Mouse (Mus musculus) heart, postnatal 36 days (tissue): ENCODE measurements around the gene Inca1. TPM values are rescaled to one million over a fixed set of nuclear protein-coding genes. Genes with fewer than 3 reads are reported as not detected.

ENCODE experiments used
- DNase-seq, 2 experiments: peaks; one replicate each; pipeline ENCODE4 v3.0.0; 2021 to 2022
- intact Hi-C: fragments of 180-260 bp; cut with DNase I; formaldehyde crosslinking; loops from one replicate; pipeline ENCODE4 v1.15.1; 2025
- total RNA-seq, 2 experiments: library from RNA; stranded (reverse); gene quantifications; 2 replicates each; pipeline ENCODE4 v1.2.3; 2021

The Inca1 gene
- 1 to 10 TPM; 4.5 to 6.3 TPM for total RNA-seq

DNA sequence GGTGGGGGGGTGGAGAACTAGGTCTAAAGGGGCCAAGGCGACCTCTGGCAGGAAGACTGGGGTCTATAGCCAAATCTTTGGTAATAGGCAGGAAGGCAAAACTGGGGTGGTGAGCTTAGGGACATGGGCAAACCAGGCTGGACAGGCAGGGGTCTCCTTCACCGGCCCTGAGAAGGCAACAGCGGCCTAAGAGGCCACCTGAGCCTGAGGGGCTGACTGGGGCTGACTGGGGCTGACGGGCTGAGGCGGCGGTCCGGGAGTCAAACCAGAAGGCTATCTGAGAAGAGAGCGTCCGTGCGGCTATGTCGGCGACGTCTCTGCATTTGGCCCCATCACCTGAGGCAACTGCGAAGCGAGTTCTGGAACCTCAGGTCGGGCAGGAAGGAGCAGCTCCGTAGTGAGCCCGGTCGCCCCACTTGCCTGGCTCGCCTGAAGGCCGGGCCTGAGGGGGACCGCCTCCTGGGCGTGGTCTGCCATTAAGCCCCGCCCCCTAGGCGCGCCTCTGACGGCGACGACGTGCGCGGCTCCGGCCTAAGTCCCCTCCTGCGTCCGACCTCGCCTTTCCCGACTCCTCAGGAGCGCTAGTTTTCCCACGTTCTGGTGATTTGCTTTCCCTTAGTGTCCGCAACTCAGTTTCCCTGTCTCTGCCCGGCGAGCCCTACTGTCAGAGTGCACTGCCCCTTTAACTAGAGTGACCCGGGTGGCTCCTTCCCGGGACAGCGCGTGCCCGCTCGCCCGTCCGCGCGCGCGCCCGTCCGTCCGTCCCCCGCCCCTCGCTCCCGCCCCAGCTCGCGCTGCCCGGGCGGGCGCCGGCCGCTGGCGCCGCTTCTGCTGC is at the start of gene Inca1, which contains the start of gene Kif1c:
Gene Inca1 (minus strand): TSS at position 434 of the 835 bp plus-strand sequence.
Gene Kif1c (plus strand): TSS at position 827 of the 835 bp plus-strand sequence.
- DNase-seq, result peak; percentile 98 to 99
- intact Hi-C loops, result loop anchor here (2.0 kb wide), 1 partner anchor 45 kb away; the partner anchor contains the start of gene Pfn1

DNA sequence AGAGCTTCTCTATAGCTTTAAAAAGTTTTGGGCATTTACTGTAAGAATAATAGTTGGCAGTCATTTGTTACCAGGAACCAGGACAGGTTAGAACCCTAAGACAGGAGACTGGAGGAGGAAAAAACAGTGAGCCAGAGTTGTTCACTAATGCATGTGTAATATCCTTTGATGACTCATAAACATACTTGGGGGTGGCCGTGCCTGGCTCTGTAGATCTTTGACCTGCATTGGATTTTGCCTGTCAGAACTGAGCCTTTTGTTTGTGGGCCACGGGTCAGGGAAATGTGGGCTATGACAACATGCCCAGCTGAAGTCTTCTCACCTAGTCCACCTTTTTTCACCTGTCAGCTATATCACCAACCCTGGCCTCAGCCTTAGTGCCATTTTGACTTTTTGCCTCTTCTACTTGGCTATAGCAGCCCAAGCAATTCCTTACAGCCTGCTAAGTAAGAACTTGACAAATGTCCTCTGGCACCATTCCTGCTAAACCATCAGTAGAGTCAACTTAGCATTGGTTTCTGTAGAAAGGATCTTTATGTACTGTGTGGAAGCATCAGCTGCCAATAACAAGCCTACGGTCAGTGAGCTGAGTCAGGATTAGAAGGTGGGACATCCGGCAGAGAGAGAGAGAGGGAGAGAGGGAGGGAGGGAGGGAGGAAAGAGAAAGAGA is 48.1 kb upstream of the Inca1 start:
- no peak for DNase-seq
- intact Hi-C loops, result no loop called here

DNA sequence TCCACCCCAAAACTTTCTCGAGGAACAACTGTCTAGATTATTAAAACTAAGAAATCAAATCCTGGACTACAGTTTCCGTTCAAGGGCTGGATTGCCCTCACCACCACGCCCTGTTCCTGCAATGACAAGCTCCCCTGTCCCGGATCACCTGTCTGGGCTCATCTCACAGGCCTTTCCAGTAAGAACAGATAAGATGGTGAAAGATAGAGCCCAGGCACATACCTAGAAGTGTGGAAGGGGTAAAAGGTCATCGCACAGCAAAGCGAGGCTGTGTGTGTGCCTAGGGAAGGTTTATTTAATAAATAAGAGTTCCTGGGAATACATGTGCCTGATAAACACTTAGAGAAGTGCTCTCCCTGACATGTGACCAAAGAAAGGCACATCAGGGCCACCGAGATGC is 45.7 kb upstream of the Inca1 start:
- DNase-seq, result no peak
- intact Hi-C loops, result no loop called here

DNA sequence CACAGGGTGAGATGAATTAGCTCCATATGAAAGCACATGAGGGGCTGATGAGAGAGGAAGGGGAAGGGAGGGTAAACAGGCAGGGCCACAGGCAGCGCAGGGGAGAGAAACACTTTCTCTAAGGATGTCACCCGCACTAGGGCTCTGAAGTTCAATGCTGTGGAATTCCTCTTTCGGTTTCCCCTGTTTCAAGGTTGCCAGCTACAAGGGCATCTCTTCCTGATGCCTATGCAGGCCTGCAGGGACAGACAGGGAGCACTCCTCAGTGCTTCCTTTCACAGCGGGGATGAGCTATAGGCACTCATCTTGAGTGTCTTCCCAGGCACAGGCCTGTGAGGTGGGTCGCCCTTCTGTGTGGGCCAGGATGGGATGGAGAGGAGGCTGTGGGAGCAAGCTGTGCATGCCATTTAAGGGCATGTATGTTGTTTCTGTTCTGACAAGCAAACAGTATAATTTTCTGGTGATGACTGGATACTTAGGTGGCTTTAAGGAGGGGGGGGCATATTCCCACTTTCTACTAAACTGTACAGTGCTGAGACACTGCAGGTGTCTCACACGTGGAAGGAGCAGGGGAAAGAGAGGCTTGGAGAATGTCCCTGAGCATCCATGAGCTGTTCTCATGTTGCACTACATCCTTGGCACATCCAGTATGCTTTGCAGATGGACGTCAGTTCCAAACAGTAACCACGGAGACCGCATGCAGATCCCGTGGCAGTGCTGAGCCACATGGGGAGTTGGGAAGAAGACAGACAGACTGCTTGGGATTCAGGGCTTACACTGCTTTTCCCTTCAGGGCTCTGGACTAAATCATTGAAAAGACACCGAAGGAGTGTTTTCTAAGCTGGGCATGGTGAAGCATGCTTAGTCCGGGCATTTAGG is 42.9 kb upstream of the Inca1 start:
- no peak for DNase-seq
- intact Hi-C loops, result no loop called here

- intact Hi-C loops, result no loop called here
- DNase-seq, result no peak
These were observed 42.2 kb upstream of the Inca1 start for GRCm38 (mm10) chr11:70742117-70742516.

DNA sequence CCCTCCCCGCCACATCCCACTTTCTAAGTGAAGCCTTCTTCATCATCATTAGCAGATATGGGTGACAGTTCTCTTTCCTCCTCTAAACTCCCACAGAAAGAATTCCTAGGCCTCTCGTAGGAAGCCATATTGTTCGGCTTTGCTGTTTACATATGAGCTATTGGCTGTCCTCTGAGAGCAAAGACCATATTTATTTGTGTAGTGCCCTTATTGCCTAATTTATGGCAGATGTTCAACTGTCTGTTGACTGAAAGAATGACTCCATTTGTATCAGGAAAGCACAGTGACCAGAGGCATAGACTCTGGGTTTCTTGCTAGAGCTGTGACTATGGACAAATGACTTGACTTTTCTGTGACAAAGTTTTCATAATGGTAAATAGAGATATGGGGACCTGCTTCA is 41.6 kb upstream of the Inca1 start:
- DNase-seq, result no peak
- intact Hi-C loops, result no loop called here

DNA sequence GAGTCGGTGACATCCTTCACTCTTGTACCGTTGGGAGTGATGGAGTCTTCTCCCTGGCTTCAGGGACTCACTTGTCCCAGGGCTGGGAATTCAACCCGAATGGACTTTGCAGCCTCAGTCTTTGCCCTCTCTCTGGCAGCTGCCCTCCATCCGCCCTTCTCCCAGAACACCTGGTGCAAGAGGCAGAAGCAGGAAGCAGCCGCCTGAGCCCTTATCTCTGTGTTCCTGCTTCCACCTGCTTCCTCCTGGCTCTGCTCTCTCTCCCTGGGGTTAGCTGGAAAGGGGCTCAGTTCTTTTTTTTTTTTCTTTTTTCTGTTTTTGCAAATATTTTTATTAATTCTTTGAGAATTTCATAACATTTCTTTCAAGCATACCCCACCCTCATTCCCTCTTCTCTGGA is 37.8 kb upstream of the Inca1 start:
- intact Hi-C loops, result no loop called here
- DNase-seq, result no peak

- DNase-seq, result no peak
- intact Hi-C loops, result no loop called here
These were observed 33.3 kb upstream of the Inca1 start for GRCm38 (mm10) chr11:70733256-70733655.

DNA sequence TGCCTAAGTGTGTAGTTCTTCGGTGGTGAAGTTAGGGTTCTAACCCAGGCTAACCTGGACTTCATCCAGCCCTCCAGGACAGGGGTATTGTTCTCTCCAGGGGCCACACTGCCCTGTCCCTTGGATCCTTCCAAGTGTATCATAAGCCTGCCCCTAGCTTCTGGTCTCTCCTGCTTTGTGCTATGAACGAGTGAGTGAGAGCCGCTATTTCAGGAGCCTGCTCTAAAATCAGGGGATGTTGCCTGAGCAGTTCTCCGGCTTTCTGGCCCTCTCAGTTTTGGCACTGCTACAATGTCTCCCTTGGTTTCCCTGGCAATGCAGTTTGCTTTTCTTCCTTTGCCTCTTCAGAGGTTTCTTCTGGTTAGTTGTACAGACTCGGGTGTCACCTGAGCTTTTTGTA is 31.2 kb upstream of the Inca1 start:
- intact Hi-C loops, result no loop called here
- no peak for DNase-seq

- intact Hi-C loops, result no loop called here
- DNase-seq, result no peak
These were observed 30.6 kb upstream of the Inca1 start for GRCm38 (mm10) chr11:70730427-70731038.

DNA sequence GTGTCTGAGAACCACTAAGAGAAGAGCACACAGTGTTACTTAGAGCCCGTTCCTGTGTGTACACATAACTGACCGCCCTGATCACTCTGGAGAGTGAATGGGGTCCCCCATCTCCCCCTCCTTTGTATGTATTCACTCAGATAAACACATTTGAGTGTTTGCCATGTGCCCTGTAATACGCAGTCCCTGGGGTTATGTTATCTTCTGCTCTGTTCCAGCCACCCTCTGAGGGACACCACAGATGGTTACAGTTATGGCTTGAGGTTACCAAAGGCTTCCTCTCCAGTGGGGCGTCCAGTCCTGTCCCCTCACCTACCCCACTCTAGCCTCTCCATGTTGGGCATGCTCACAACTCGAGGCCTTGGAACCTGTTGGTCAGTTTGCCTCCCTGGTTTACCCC is 27.4 kb upstream of the Inca1 start:
- intact Hi-C loops, result no loop called here
- no peak for DNase-seq

DNA sequence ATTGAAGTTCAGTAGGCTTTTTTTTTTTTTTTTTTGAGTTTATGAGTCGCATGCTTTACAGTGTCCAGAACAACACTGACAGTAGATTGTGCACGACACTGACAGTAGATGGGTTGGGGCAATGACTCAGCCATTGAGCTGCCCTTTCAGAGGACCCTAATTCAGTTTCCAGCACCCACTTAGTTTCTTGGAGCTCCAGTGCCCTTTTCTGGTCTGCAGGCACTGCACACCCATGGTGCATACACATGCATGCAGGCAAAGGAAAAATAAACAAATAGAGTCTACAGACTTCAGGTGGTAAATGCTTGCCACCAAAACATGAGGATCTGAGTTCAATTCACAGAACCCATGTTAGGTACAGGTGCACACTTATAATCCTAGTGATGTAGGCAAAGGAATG is 26.6 kb upstream of the Inca1 start:
- intact Hi-C loops, result no loop called here
- no peak for DNase-seq

GRCm38 (mm10) chr11:70724706-70725105 is 24.8 kb upstream of the Inca1 start:
- no peak for DNase-seq
- intact Hi-C loops, result no loop called here

GRCm38 (mm10) chr11:70721072-70721471 is 21.1 kb upstream of the Inca1 start:
- intact Hi-C loops, result no loop called here
- DNase-seq, result no peak

GRCm38 (mm10) chr11:70720567-70720966 is 20.6 kb upstream of the Inca1 start:
- intact Hi-C loops, result no loop called here
- no peak for DNase-seq

DNA sequence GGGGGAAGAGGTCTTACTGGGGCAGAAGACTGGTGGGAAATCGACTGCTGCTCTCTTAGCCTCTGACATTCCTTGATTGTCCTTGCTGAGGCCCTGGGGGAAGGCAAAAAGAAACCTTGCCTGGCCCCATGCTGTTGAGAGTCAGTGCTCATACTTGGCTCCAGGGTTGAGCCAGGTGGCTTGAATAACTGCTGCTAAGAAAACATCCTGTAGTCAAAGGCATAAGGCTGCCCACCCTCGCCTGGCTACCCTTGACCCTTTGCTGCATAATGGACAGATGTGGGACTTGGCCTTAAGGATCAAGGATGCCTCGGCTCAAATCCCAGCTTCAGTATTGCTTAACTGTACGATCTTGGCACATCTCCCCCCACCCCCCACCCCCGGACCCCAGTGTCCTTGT is 18.5 kb upstream of the Inca1 start:
- DNase-seq, result no peak
- intact Hi-C loops, result no loop called here

DNA sequence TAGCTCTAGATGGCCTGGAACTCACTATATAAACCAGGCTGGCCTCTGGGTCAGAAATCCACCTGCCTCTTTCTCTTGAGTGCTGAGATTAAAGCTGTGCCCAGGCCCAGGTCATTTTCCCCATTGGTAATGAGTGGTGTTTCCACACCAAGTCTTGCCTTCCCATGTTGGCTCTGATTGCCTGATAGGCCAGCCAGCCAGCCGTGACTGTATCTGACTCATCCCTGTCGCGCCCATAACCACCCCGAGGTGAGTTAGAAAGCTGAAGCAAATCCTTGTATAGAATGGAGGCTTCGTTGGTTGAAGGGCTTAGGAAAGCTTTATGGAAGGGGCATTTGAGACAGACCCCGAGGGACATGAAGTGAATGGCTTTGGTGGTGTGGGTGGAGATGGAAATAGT is 15.9 kb upstream of the Inca1 start:
- no peak for DNase-seq
- intact Hi-C loops, result no loop called here

GRCm38 (mm10) chr11:70713222-70713621 is 13.3 kb upstream of the Inca1 start:
- intact Hi-C loops, result no loop called here
- DNase-seq, result no peak

DNA sequence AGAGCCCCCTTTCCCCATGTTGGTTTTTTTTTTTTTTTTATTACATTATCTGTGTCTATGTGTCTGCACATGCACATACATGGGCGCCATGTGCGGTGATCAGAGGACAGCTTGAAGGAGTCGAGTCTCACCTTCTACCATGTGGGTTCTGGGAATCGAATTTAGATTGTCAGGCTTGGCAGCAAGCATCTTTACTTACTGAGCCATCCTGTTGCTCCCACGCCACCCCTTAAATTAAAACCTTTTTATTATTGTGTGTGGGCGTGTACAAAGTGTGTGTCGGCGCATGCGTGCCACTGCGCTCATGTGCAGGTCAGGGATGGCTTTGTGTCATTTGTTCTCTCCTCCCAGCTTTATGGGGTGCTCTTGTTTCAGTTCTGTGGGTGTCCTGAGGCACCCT is 11.1 kb upstream of the Inca1 start:
- no peak for DNase-seq
- intact Hi-C loops, result no loop called here

- intact Hi-C loops, result no loop called here
- no peak for DNase-seq
These were observed 6.2 kb upstream of the Inca1 start for GRCm38 (mm10) chr11:70706127-70706526.

GRCm38 (mm10) chr11:70702781-70703180 is 2.8 kb upstream of the Inca1 start:
- intact Hi-C loops, result no loop called here
- DNase-seq, result peak; percentile 70 to 72
